Mouse (Mus musculus) megakaryocyte-erythroid progenitor cell, adult 5-6 weeks (primary cell): ENCODE data around the gene Tnfrsf12a. TPM values are rescaled to one million over a fixed set of nuclear protein-coding genes. Genes with fewer than 3 reads are reported as not detected.

ENCODE experiments used
- ATAC-seq: replicated peaks from 2 replicates; pipeline ENCODE4 v1.8.0; 2016; ENCODE audit warnings: mild to moderate bottlenecking, inconsistent platforms; ENCODE audit not compliant: severe bottlenecking, poor library complexity, low FRiP score, low TSS enrichment
- total RNA-seq, 2 experiments: library from RNA; stranded (forward) in 1 of 2; stranded (reverse) in 1 of 2; fragments of 200-1000, 215-1000 nt in 1 of 2; fragments of >200 nt in 1 of 2; fragmentation: Nextera tagmentation in 1 of 2; gene quantifications; 2 replicates each; pipeline ENCODE4 v1.2.3; 2014 to 2017

The Tnfrsf12a gene
- total RNA-seq, 2 experiments from 2014 or later: 0.94 to 15.6 TPM

- no peak for ATAC-seq
Measured at GRCm38 (mm10) chr17:23658450-23658849, 18.8 kb downstream of the Tnfrsf12a start.

DNA sequence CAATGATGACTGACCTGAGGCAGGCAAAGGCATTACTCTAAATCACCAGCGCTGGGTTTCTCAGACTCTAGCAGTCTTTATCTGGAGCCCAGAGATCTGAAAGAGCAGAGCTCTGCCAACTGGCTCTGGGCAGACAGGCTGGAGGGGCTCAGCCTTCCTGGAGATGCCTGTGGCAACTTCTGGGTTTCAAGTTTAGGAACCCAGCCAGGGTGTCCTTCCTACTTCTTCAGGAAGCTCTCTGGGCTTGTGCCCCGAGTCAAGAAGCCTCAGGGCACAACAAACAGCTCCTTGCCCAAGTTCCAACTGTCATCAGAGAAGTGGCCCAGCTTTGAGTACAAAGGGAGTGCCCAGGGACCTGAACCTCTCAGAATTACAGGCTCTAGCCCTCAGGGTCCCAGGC, 22.9 kb downstream of the Tnfrsf12a start:
- ATAC-seq: no peak

GRCm38 (mm10) chr17:23654001-23654400, 23.3 kb downstream of the Tnfrsf12a start:
- 0 out of 2 replicates have a peak, but pooled peaks have one; percentile 14 for ATAC-seq

- ATAC-seq: no peak
Measured at GRCm38 (mm10) chr17:23653324-23653723, 23.9 kb downstream of the Tnfrsf12a start.

DNA sequence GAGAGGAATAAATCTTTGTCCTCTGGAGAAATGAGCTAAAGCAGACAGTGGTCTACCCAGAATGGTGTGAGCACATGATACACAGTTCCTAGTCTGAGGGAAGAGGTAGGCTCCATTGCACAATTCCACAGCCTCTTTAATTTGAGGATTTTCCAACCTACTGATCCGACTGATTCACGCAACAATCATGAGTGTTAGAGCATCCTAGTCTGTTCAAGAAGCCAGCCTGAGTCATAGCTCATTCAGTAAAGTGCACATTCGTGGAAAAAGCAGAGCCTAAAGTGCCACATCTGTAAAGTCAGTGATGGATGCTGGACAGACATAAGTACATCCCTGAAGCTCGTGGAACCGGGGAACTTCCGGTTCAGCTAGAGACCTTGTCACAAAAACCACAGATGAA, 25.9 kb downstream of the Tnfrsf12a start:
- no peak for ATAC-seq

GRCm38 (mm10) chr17:23645894-23646293, 31.4 kb downstream of the Tnfrsf12a start:
- no peak for ATAC-seq

- ATAC-seq: 0 out of 2 replicates have a peak, but pooled peaks have one; percentile 22
Measured at GRCm38 (mm10) chr17:23644613-23645495, 32.4 kb downstream of the Tnfrsf12a start, which contains the start of gene Mmp25. Gene Mmp25 (minus strand): TSS chr17:23645277.

- ATAC-seq: no peak
Measured at GRCm38 (mm10) chr17:23631241-23631640, 46.0 kb downstream of the Tnfrsf12a start.

DNA sequence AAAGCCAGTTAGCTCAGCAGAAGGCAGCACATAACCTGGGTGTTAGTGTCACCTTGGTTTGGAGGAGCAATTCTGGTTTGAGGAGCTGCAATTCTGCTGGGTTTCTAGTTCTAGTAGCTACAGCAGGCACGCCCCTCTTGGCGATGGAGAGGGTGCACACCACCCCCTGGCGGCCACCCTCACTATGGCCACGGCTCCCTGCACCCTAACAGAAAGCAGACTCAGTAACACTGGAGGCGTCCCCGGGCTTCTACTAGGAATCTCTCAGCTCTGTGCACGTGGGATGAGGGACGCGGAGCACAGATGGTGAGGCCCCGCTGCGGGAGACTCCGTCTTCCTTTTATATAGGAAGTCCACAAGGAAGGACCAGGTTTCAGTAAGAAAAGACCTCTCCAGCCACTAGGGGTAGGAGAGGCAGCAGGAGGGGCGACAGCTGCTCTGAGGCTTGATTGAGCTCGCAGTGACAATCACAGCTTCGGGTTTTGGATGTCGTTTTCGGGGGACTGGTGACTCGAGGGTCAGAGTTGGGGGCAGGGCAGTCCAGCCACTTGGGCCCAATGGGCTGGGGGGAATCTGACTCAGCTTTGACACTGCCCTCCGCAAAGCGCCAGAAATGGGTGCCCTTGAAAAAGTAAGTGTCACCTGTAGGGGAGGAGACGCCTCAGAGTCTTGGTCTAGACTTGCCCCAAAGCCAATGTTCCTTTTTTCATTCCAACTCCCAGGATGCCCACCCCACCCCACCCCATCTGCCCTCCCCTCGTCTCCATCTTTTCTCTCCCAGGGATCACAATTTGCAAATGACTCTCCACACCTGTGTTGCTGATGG, 46.9 kb downstream of the Tnfrsf12a start:
- peak; percentile 99 for ATAC-seq

DNA sequence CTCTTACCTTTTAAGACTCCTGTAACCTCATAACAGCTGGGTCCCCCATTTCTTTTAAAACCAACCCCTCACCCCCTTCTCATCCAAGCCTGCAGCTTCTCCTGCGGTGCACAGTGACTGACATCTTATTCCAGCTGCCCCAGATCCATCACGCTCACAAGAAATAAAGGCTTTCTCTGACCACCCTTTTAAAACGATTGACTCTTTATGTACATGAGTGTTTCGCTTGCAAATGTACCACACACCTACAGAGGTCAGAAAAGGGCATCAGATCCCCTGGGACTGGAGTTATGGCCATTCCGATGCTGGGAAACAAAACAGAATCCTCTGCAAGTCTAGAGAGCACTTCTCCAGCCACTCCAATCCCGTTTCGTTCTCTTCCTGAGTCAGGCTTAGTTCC, 49.5 kb downstream of the Tnfrsf12a start:
- no peak for ATAC-seq

Other genes with a start within 250 kb of the Tnfrsf12a start
- gene Vmn2r117, start 197.8 kb downstream of the Tnfrsf12a start, total RNA-seq (2014; fragmentation: Nextera tagmentation): not detected in 2 replicates
- gene Vmn2r117, start 197.8 kb downstream of the Tnfrsf12a start, total RNA-seq (2017): not detected in 2 replicates
- 7.4 and 7.8 TPM in 2 replicates for gene Zfp213, start 113.2 kb downstream of the Tnfrsf12a start, total RNA-seq (2014; fragmentation: Nextera tagmentation)
- 4.9 and 7.5 TPM in 2 replicates for gene Zfp213, start 113.2 kb downstream of the Tnfrsf12a start, total RNA-seq (2017)
- gene Zfp13, start 78.0 kb downstream of the Tnfrsf12a start, total RNA-seq (2014; fragmentation: Nextera tagmentation): not detected in 2 replicates
- gene Zfp13, start 78.0 kb downstream of the Tnfrsf12a start, total RNA-seq (2017): not detected in 2 replicates
- gene Zscan10, start 76.6 kb downstream of the Tnfrsf12a start, total RNA-seq (2014; fragmentation: Nextera tagmentation): not detected in 2 replicates
- gene Zscan10, start 76.6 kb downstream of the Tnfrsf12a start, total RNA-seq (2017): not detected in 2 replicates
- gene Mmp25, start 32.2 kb downstream of the Tnfrsf12a start, total RNA-seq (2014; fragmentation: Nextera tagmentation): 0.07 TPM in 1 of 2 replicates, not detected in the other
- gene Mmp25, start 32.2 kb downstream of the Tnfrsf12a start, total RNA-seq (2017): not detected in 2 replicates
- not detected in 2 replicates for gene Bicdl2, start 17.0 kb downstream of the Tnfrsf12a start, total RNA-seq (2014; fragmentation: Nextera tagmentation)
- not detected in 2 replicates for gene Bicdl2, start 17.0 kb downstream of the Tnfrsf12a start, total RNA-seq (2017)
- 44.2 and 56.3 TPM in 2 replicates for gene Hcfc1r1, start 3.9 kb downstream of the Tnfrsf12a start, total RNA-seq (2014; fragmentation: Nextera tagmentation)
- gene Hcfc1r1, start 3.9 kb downstream of the Tnfrsf12a start, total RNA-seq (2017): 22.7 and 30.0 TPM in 2 replicates
- 30.3 and 44.7 TPM in 2 replicates for gene Thoc6, start 3.6 kb downstream of the Tnfrsf12a start, total RNA-seq (2014; fragmentation: Nextera tagmentation)
- gene Thoc6, start 3.6 kb downstream of the Tnfrsf12a start, total RNA-seq (2017): 40.8 and 47.3 TPM in 2 replicates
- gene Cldn6, start 1.8 kb upstream of the Tnfrsf12a start, total RNA-seq (2014; fragmentation: Nextera tagmentation): not detected in 2 replicates
- gene Cldn6, start 1.8 kb upstream of the Tnfrsf12a start, total RNA-seq (2017): not detected in 2 replicates
- not detected in 2 replicates for gene Cldn9, start 6.6 kb upstream of the Tnfrsf12a start, total RNA-seq (2014; fragmentation: Nextera tagmentation)
- gene Cldn9, start 6.6 kb upstream of the Tnfrsf12a start, total RNA-seq (2017): not detected in 2 replicates
- not detected in 2 replicates for gene 1520401A03Rik, start 45.3 kb upstream of the Tnfrsf12a start, total RNA-seq (2014; fragmentation: Nextera tagmentation)
- gene 1520401A03Rik, start 45.3 kb upstream of the Tnfrsf12a start, total RNA-seq (2017): not detected in 2 replicates
- 40.3 and 43.8 TPM in 2 replicates for gene Pkmyt1, start 48.9 kb upstream of the Tnfrsf12a start, total RNA-seq (2014; fragmentation: Nextera tagmentation)
- gene Pkmyt1, start 48.9 kb upstream of the Tnfrsf12a start, total RNA-seq (2017): 8.1 and 10.6 TPM in 2 replicates
- 7.2 and 13.3 TPM in 2 replicates for gene Paqr4, start 63.4 kb upstream of the Tnfrsf12a start, total RNA-seq (2014; fragmentation: Nextera tagmentation)
- 6.2 and 11.6 TPM in 2 replicates for gene Paqr4, start 63.4 kb upstream of the Tnfrsf12a start, total RNA-seq (2017)
- gene Kremen2, start 68.4 kb upstream of the Tnfrsf12a start, total RNA-seq (2014; fragmentation: Nextera tagmentation): 0.52 TPM in 1 of 2 replicates, not detected in the other
- not detected in 2 replicates for gene Kremen2, start 68.4 kb upstream of the Tnfrsf12a start, total RNA-seq (2017)
- 7.6 and 11.7 TPM in 2 replicates for gene Flywch1, start 94.1 kb upstream of the Tnfrsf12a start, total RNA-seq (2014; fragmentation: Nextera tagmentation)
- 12.5 and 15.4 TPM in 2 replicates for gene Flywch1, start 94.1 kb upstream of the Tnfrsf12a start, total RNA-seq (2017)
- gene Flywch2, start 108.6 kb upstream of the Tnfrsf12a start, total RNA-seq (2014; fragmentation: Nextera tagmentation): 3.1 and 5.6 TPM in 2 replicates
- not detected in 2 replicates for gene Flywch2, start 108.6 kb upstream of the Tnfrsf12a start, total RNA-seq (2017)
- gene Srrm2, start 113.1 kb upstream of the Tnfrsf12a start, total RNA-seq (2014; fragmentation: Nextera tagmentation): 699 and 735 TPM in 2 replicates
- 134 and 162 TPM in 2 replicates for gene Srrm2, start 113.1 kb upstream of the Tnfrsf12a start, total RNA-seq (2017)
- 466 and 512 TPM in 2 replicates for gene Elob, start 151.7 kb upstream of the Tnfrsf12a start, total RNA-seq (2014; fragmentation: Nextera tagmentation)
- 101 and 114 TPM in 2 replicates for gene Elob, start 151.7 kb upstream of the Tnfrsf12a start, total RNA-seq (2017)
- gene Prss33, start 158.6 kb upstream of the Tnfrsf12a start, total RNA-seq (2014; fragmentation: Nextera tagmentation): not detected in 2 replicates
- not detected in 2 replicates for gene Prss33, start 158.6 kb upstream of the Tnfrsf12a start, total RNA-seq (2017)
- not detected in 2 replicates for gene Prss32, start 166.4 kb upstream of the Tnfrsf12a start, total RNA-seq (2014; fragmentation: Nextera tagmentation)
- gene Prss32, start 166.4 kb upstream of the Tnfrsf12a start, total RNA-seq (2017): not detected in 2 replicates
- not detected in 2 replicates for gene Prss41, start 166.7 kb upstream of the Tnfrsf12a start, total RNA-seq (2014; fragmentation: Nextera tagmentation)
- gene Prss41, start 166.7 kb upstream of the Tnfrsf12a start, total RNA-seq (2017): 0.88 TPM in 1 of 2 replicates, not detected in the other
- not detected in 2 replicates for gene Prss21, start 190.6 kb upstream of the Tnfrsf12a start, total RNA-seq (2014; fragmentation: Nextera tagmentation)
- not detected in 2 replicates for gene Prss21, start 190.6 kb upstream of the Tnfrsf12a start, total RNA-seq (2017)
- gene Dcpp1, start 203.4 kb upstream of the Tnfrsf12a start, total RNA-seq (2014; fragmentation: Nextera tagmentation): not detected in 2 replicates
- gene Dcpp1, start 203.4 kb upstream of the Tnfrsf12a start, total RNA-seq (2017): not detected in 2 replicates
- not detected in 2 replicates for gene Dcpp2, start 203.4 kb upstream of the Tnfrsf12a start, total RNA-seq (2014; fragmentation: Nextera tagmentation)
- not detected in 2 replicates for gene Dcpp2, start 203.4 kb upstream of the Tnfrsf12a start, total RNA-seq (2017)
- gene Dcpp3, start 240.0 kb upstream of the Tnfrsf12a start, total RNA-seq (2014; fragmentation: Nextera tagmentation): not detected in 2 replicates
- not detected in 2 replicates for gene Dcpp3, start 240.0 kb upstream of the Tnfrsf12a start, total RNA-seq (2017)